Mouse (Mus musculus) brain, embryonic 14.5 days (tissue): ENCODE data around the gene Nrp2. TPM values are rescaled to one million over a fixed set of nuclear protein-coding genes. Genes with fewer than 3 reads are reported as not detected.

Experiments
- DNase-seq: peaks from one replicate; pipeline ENCODE4 v3.0.0-alpha.2; 2011; ENCODE audit warnings: low read depth
- CTCF ChIP-seq: fragments of 200-500 bp; IDR thresholded peaks from 2 replicates; pipeline ENCODE4 v1.5.1; 2012; ENCODE audit warnings: inconsistent platforms, mild to moderate bottlenecking, moderate library complexity, borderline replicate concordance; ENCODE audit not compliant: insufficient read depth, insufficient read length; ENCODE audit errors: extremely low read depth
- POLR2A ChIP-seq: fragments of 200-500 bp; IDR thresholded peaks from 2 replicates; pipeline ENCODE4 v1.6.1; 2012; ENCODE audit warnings: mild to moderate bottlenecking, inconsistent platforms, borderline replicate concordance; ENCODE audit not compliant: poor library complexity, insufficient read depth, insufficient read length, severe bottlenecking; ENCODE audit errors: extremely low read depth
- polyA plus RNA-seq: library from polyadenylated mRNA; depleted of rRNA; stranded (reverse); fragments of >200 nt; gene quantifications from 2 replicates; pipeline ENCODE4 v1.2.3, GENCODE M21; 2012

The Nrp2 gene
- polyA plus RNA-seq, 1 experiment: 66.5 TPM

DNA sequence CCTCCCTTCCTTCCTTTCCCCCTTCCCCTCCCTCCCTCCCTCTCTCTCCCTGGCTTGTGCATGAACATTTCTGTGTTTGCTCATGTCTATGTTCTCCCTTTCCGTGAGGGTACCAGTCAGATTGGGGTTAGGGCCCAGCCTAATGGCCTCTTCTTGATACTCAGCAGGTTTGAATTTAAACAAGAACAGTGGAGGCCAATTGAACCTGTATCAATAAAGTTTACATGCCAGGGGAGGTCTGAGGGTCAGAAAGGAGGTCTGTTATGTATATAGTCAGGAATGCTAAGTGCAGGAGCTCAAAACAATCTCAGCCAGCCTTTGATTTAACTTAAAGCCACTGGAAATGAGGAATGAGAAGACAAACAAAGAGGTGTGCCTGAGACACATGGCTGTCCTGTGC lies 110.9 kb downstream of the Nrp2 start:
- TF ChIP-seq CTCF: no peak
- no peak for TF ChIP-seq POLR2A
- DNase-seq: no peak

- DNase-seq: no peak
- TF ChIP-seq POLR2A (no peak), CTCF (no peak)
Measured at GRCm38 (mm10) chr1:62817566-62817965, 114.5 kb downstream of the Nrp2 start.

DNA sequence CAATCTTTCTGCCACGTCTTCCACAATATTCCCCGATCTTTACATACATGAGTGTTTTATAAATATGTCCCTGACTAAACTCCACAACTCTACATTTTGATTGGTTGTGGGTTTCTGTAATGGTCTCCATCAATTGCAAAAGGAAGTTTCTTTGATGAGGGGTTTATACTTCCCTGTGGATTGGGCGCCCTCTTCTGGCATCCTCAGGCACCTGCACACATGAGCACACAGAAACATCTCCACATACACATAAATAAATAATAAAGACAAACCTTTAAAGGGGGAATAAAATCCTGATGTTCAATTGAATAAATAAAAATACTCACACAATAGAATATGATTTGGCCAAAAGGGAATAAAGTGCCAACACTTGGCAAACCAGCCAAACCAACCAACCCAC lies 117.1 kb downstream of the Nrp2 start:
- no peak for TF ChIP-seq POLR2A
- peak; percentile 49; the same call in 1 of the 2 replicates for TF ChIP-seq CTCF
- DNase-seq: peak; percentile 34

GRCm38 (mm10) chr1:62821509-62822398 lies 118.7 kb downstream of the Nrp2 start:
- TF ChIP-seq POLR2A: no peak
- no peak for TF ChIP-seq CTCF
- no peak for DNase-seq

- no peak for DNase-seq
- TF ChIP-seq POLR2A: no peak
- TF ChIP-seq CTCF: no peak
Measured at GRCm38 (mm10) chr1:62823549-62824195, 120.6 kb downstream of the Nrp2 start.

- peak; percentile 18 for DNase-seq
- no peak for TF ChIP-seq POLR2A
- no peak for TF ChIP-seq CTCF
Measured at GRCm38 (mm10) chr1:62825822-62826765, 123.0 kb downstream of the Nrp2 start.

- peak; percentile 31 for DNase-seq
- TF ChIP-seq CTCF: no peak
- no peak for TF ChIP-seq POLR2A
Measured at GRCm38 (mm10) chr1:62827316-62827715, 124.2 kb downstream of the Nrp2 start.

DNA sequence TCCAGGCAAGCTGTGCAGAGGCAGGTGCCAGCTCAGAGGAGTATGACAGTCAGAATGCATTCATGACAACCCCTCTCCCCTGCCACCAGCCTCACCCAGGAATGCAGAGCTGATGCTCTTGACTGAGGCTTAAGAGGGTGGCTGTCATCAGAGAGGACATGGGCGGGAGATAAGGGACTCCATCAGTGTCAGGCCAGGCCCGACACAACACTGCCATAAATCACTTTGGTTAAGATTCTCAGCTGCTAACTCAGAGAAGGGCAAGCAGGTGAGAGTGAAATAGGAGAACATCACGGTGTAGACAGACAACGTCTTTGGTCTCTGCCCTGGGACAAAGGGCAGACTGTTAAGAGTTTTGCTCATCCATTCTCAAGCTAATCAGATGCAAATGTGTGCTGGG lies 125.1 kb downstream of the Nrp2 start:
- DNase-seq: no peak
- no peak for TF ChIP-seq POLR2A
- TF ChIP-seq CTCF: no peak

- peak; percentile 22 for DNase-seq
- TF ChIP-seq POLR2A (no peak), CTCF (no peak)
Measured at GRCm38 (mm10) chr1:62829690-62830417, 126.8 kb downstream of the Nrp2 start.

DNA sequence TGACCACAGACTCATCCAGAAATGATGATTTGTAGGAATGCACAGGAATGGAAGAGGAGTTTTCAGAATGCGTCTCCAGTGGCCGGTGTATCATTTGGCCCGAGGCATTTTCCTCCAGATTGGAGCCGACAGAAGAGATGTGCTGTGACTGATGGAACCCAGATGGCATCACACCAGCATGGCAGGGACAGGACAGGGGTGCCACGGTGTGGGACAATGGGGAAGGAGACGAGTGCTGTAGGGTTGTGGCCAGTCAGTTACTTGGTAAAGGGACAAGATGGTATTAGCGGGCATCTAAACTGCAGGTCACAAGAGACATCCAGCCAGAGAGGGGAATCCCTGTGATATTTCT lies 127.3 kb downstream of the Nrp2 start:
- TF ChIP-seq POLR2A (no peak), CTCF (no peak)
- no peak for DNase-seq

DNA sequence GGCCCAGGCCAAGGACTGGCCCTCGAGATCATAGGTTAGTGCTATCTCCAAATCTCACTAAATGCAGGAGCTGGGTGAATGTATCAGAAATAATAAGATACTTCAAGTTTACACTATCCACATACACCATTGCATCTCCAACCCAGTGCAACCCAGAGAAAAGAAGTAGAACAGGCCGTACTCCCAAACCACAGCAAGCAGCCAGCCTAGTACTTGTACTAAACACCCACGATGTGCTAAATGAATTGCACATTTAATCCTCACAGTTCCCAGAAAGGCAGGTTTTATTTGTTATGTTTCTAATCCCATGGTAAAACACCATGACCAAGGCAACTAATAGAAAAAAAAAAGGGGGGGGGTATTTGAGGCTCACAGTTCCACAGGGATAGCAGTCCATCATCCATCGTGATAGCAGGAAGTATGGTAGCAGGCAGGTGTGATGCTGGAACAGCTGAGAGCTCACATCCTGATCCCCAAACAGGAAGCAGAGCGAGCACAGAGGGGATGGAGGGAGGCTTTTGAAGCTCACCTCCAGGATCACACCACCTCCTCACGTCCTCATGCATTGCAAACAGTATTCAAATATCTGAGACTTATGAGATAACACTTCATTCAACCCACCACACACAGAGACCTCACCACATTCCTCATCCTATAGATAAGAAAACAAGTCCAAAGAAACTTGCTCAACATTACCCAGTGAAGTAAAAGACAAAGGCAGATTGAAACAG lies 128.8 kb downstream of the Nrp2 start:
- DNase-seq: no peak
- TF ChIP-seq POLR2A (no peak), CTCF (no peak)
